Mouse (Mus musculus) embryonic facial prominence, embryonic 11.5 days (tissue): ENCODE measurements around the gene Xxylt1. TPM values are rescaled to one million over a fixed set of nuclear protein-coding genes. Genes with fewer than 3 reads are reported as not detected.

Experiments used
- ATAC-seq: fragments of 200-750 bp; cut with Nextera tagmentation; replicated peaks from 2 replicates; pipeline ENCODE4 v1.8.0; 2017; ENCODE audit warnings: low read depth; ENCODE audit not compliant: insufficient number of reproducible peaks, low FRiP score, low TSS enrichment
- DNase-seq: peaks from one replicate; pipeline ENCODE4 v3.0.0-alpha.2; 2015; ENCODE audit warnings: low spot score
- H3K27ac ChIP-seq: fragments of 300-500 bp; sonication (generic); replicated peaks from 2 replicates; pipeline ENCODE4 v1.5.1; 2014; ENCODE audit warnings: mild to moderate bottlenecking, low read depth, low read length, control low read depth
- H3K27me3 ChIP-seq: fragments of 300-500 bp; sonication (generic); 2 replicates; pipeline ENCODE4 v1.6.1; 2014; ENCODE audit warnings: mild to moderate bottlenecking, low read length, moderate library complexity, mixed read lengths; ENCODE audit not compliant: control insufficient read depth, insufficient read depth
- H3K36me3 ChIP-seq: fragments of 300-500 bp; sonication (generic); replicated peaks from 2 replicates; pipeline ENCODE4 v1.6.1; 2014; ENCODE audit warnings: low read depth, mild to moderate bottlenecking, low read length, moderate library complexity, mixed read lengths; ENCODE audit not compliant: control insufficient read depth, insufficient read depth
- H3K4me1 ChIP-seq: fragments of 300-500 bp; sonication (generic); 2 replicates; pipeline ENCODE4 v1.6.1; 2014; ENCODE audit warnings: low read length, mixed read lengths; ENCODE audit not compliant: control insufficient read depth, insufficient read depth
- H3K4me2 ChIP-seq: fragments of 300-500 bp; sonication (generic); 2 replicates; pipeline ENCODE4 v1.6.1; 2014; ENCODE audit warnings: low read depth, mild to moderate bottlenecking, control low read depth, low read length, moderate library complexity
- H3K4me3 ChIP-seq: fragments of 300-500 bp; sonication (generic); 2 replicates; pipeline ENCODE4 v1.5.1; 2014; ENCODE audit warnings: low read depth, low read length, control low read depth
- H3K9ac ChIP-seq: fragments of 300-500 bp; sonication (generic); replicated peaks from 2 replicates; pipeline ENCODE4 v1.6.1; 2014; ENCODE audit warnings: mild to moderate bottlenecking, control low read depth, low read length
- H3K9me3 ChIP-seq: fragments of 300-500 bp; sonication (generic); replicated peaks from 2 replicates; pipeline ENCODE4 v1.6.1; 2016; ENCODE audit warnings: mild to moderate bottlenecking, low read length, inconsistent platforms, mixed read lengths; ENCODE audit not compliant: control insufficient read depth
- WGBS: fragments of 180-500 bp; shearing (Covaris S2); extraction: QIAGEN DNeasy Blood & Tissue Kit; methylation state at CpG from one replicate; pipeline ENCODE4 v1.1.7; 2014; 5-methylcytosine and 5-hydroxymethylcytosine counted together
- polyA plus RNA-seq: library from polyadenylated mRNA; unstranded; fragments of >200 nt; fragmentation: Nextera tagmentation; extraction: Ambion mirVana; gene quantifications from 2 replicates; pipeline ENCODE4 v1.2.1, GENCODE M21; 2014

The Xxylt1 gene
- polyA plus RNA-seq, 1 experiment from 2014 or later: 16.3 TPM

DNA sequence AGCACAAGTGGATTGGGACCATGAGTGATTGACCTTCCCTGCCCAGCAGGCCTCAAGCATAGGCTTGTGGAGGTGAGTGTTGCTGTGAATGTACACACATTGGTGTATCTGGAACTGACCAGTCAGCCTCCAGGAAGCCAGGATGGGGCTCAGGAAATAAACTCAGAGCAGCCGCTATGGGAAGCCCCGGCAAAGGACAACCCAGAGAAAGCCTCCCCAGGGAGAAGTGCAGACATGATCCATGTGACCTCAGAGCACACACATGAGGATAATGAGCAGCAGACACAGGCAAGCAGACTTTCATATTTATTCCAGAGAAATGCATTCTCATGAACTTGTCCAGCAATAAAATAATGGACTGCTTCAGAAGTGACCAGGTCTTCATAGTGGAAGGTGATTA lies 86.4 kb downstream of the Xxylt1 start:
- Histone ChIP-seq H3K36me3 (no peaks in the 10 kb centered on the region), H3K27me3 (no peaks in the 10 kb centered on the region), H3K9ac (no peak overlapping the region), H3K4me1 (no peaks in the 10 kb centered on the region), H3K27ac (no peak overlapping the region), H3K4me2 (no peak overlapping the region), H3K9me3 (no peaks in the 10 kb centered on the region), H3K4me3 (no peak overlapping the region)
- ATAC-seq: no peak
- no peak for DNase-seq
- whole genome bisulfite sequencing: 43% methylated on average over 2 of the region's 2 CpGs

DNA sequence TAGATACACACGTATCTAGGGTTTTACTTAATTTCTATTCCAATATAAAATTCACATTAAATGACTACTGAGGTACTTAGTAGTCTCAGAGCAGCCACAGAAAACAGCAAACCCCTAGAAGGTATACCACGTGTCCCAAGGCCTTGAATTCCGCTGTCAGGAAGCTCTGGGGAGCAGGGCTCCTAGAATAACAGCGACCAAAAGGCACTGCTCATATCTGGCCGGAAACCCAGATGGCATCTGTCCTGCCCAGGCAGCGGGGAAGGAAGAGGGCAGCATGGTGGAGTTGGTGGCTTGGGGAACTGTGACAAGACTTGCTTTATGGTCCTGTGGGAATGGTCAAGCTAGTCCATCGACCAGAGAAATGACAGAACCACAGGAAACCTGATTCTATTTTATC lies 86.9 kb downstream of the Xxylt1 start:
- 86% methylated on average over 7 of the region's 7 CpGs for WGBS
- H3K27me3 ChIP-seq: no peaks in the 10 kb centered on the region
- DNase-seq (no peak), ATAC-seq (no peak)
- no peaks in the 10 kb centered on the region for H3K4me1 ChIP-seq
- no peak overlapping the region for H3K27ac ChIP-seq
- no peaks in the 10 kb centered on the region for H3K36me3 ChIP-seq
- no peaks in the 10 kb centered on the region for H3K9me3 ChIP-seq
- H3K9ac ChIP-seq: no peak overlapping the region
- no peak overlapping the region for H3K4me2 ChIP-seq
- no peak overlapping the region for H3K4me3 ChIP-seq

DNA sequence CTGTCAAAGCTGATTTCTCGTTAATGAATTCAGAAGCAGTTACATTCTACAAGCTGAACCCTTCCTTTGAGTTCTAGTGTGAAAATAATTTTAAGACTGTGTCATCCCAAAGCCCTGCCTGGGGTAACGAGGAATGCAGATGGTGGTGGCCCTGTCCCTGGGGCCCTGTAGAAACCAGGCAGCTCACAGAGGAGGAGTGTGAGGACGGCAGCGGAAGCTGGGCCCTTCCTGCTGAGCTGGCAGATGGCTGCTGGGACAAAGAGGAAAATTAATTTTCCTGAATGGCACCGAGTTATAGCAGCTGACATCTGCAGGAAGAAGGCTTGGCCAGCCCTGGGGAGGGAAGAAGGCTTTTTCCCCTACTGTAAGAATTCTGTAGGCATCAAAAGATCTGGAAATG lies 88.7 kb downstream of the Xxylt1 start:
- Histone ChIP-seq H3K27me3 (no peaks in the 10 kb centered on the region), H3K4me3 (no peak overlapping the region), H3K36me3 (no peaks in the 10 kb centered on the region), H3K4me1 (no peaks in the 10 kb centered on the region), H3K4me2 (no peak overlapping the region), H3K9ac (no peak overlapping the region), H3K9me3 (no peaks in the 10 kb centered on the region), H3K27ac (no peak overlapping the region)
- WGBS: 68% methylated on average over 5 of the region's 5 CpGs
- no peak for DNase-seq
- no peak for ATAC-seq

DNA sequence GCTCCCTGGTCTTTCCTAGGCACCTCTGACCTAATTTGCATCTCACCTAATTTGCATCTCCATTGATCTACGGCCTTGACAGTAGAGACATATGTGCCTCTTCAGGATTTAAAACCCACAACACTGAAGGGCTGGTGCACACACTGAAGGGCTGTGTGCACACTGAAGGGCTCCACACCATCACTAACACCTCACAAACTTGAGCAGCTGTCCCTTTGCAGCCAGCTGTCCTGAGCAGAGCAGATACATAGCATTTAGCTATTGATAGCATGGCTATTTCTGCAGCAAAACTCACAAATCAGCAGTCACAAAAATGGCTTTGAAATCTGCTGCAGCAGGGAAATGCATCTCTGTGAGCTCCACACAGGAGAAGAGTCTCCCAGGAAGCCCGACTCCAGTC lies 90.6 kb downstream of the Xxylt1 start:
- Histone ChIP-seq H3K27ac (no peak overlapping the region), H3K4me3 (no peak overlapping the region), H3K9me3 (no peaks in the 10 kb centered on the region), H3K36me3 (no peaks in the 10 kb centered on the region), H3K4me1 (no peaks in the 10 kb centered on the region), H3K4me2 (no peak overlapping the region), H3K9ac (no peak overlapping the region), H3K27me3 (no peaks in the 10 kb centered on the region)
- DNase-seq: no peak
- WGBS: 72% methylated on average over 2 of the region's 2 CpGs
- no peak for ATAC-seq

DNA sequence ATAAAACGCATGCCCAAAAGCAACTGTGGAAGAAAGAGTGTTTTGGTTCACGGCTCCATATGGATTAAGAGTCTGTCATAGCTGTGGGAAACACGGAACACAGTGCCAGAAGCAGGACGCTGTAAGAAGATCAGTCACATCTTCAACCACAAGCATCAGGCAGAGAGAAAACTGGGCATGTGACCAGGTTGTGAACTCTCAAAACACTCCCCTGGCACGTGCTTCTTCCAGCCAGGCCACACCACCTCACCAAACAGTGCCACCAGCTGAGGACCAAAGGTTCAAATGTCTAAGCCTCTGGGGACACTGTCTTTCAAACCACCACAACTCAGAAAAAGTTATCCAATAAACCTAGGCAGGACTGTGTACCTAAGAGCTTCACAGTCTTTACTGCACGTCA lies 93.0 kb downstream of the Xxylt1 start:
- Histone ChIP-seq H3K9me3 (no peaks in the 10 kb centered on the region), H3K36me3 (no peaks in the 10 kb centered on the region), H3K27me3 (no peaks in the 10 kb centered on the region), H3K4me1 (no peaks in the 10 kb centered on the region), H3K4me2 (no peak overlapping the region), H3K27ac (no peak overlapping the region), H3K9ac (no peak overlapping the region), H3K4me3 (no peak overlapping the region)
- DNase-seq (no peak), ATAC-seq (no peak)
- 79% methylated on average over 6 of the region's 6 CpGs for WGBS

DNA sequence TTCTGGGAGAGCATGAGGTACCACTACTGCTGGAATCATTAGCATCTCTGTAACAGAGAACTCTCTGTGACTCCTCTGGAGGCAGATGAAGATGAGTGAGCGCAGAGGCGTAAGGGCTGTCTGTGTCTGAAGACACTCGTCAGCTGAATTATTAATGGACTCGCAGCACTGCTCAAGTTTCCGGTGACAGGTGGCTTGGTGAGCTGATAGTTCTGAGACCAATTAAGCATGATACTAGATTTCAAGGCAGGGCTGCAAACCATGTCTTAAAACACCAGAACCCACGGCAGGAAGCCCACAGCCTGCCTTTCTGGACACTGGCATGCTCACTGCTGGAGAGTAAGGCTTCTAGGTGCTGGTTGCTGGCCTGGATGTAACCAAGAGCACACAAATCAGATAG lies 93.5 kb downstream of the Xxylt1 start:
- Histone ChIP-seq H3K4me3 (no peak overlapping the region), H3K4me2 (no peak overlapping the region), H3K9ac (no peak overlapping the region), H3K27me3 (no peaks in the 10 kb centered on the region), H3K27ac (no peak overlapping the region), H3K4me1 (no peaks in the 10 kb centered on the region), H3K36me3 (no peaks in the 10 kb centered on the region), H3K9me3 (no peaks in the 10 kb centered on the region)
- WGBS: 62% methylated on average over 6 of the region's 6 CpGs
- ATAC-seq: no peak
- DNase-seq: no peak

DNA sequence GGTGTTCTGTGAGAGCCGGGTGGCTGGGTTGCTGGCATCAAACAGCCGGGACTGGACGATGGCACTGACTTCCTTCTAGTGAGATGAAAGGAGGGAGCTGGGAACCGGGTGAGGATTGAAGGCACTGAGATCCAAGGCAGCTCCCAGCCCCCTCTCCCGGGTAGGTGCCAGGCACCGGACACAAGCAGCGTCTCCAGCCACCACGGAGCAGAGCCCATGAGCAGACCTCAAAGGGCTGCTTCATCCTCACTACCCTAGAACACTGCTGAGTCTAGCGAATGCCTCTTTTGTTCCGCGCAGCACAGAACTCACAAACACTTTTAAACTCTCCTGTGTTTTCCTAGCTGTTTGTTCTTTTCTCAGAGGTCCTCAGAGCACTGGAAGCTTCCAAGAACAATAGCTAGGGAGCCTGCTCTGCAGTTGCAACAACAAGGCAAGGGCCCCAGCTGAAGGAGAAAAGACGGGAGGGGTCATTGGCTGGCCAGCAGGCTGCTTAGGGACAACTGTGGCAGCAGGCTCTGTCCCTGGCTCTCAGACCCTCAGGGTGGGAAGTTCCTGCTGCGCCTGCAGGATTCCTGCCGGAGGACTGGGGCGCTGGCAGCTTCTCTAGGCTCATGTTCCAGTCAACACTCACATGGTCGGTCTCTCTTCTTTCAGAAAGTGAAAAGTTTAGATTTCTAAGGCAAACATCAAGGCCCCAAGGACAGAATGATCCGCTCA lies 96.2 kb downstream of the Xxylt1 start:
- ATAC-seq (no peak), DNase-seq (peak; percentile 22)
- Histone ChIP-seq H3K4me3 (no peak overlapping the region), H3K9me3 (no peaks in the 10 kb centered on the region), H3K9ac (no peak overlapping the region), H3K27ac (no peak overlapping the region), H3K36me3 (no peaks in the 10 kb centered on the region), H3K27me3 (no peaks in the 10 kb centered on the region), H3K4me1 (no peaks in the 10 kb centered on the region), H3K4me2 (no peak overlapping the region)
- 35% methylated on average over 17 of the region's 17 CpGs for WGBS

DNA sequence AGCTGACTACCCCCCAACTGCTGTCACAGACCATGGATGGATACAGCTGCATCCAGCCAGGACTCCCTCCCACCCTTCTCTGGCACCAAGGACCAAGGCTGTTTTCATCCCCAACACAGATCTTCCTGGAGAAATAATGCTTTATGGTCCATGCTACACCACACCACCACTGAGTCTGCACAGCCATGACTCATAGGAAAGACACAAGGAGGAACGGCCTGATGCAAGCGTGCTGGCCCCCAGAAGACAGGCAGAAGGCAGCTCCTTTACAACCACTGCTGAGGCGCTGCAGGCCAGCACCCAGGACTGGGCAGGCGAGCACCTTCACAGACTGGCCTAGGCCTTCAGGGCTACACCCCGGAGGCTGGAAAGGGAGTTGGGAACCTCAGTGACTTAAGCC lies 97.1 kb downstream of the Xxylt1 start:
- WGBS: 93% methylated on average over 5 of the region's 5 CpGs
- no peak for DNase-seq
- Histone ChIP-seq H3K4me3 (no peak overlapping the region), H3K9me3 (no peaks in the 10 kb centered on the region), H3K4me2 (no peak overlapping the region), H3K27ac (no peak overlapping the region), H3K36me3 (no peaks in the 10 kb centered on the region), H3K9ac (no peak overlapping the region), H3K27me3 (no peaks in the 10 kb centered on the region), H3K4me1 (no peaks in the 10 kb centered on the region)
- ATAC-seq: no peak
